Mouse (Mus musculus) forebrain, embryonic 13.5 days (tissue): ENCODE measurements at regions not wholly inside any gene's neighbourhood (a gene's known extent, or its start where the extent isn't known, plus 50 kb on each side); places are given as distances from the start of the nearest gene placed in this dataset.

ENCODE experiments used
- ATAC-seq: fragments of 200-750 bp; cut with Nextera tagmentation; 2 replicates; pipeline ENCODE4 v1.8.0; 2017
- H3K27ac ChIP-seq: fragments of 300-500 bp; sonication (generic); 2 replicates; pipeline ENCODE4 v1.5.1; 2015; ENCODE audit warnings: inconsistent platforms, mild to moderate bottlenecking, moderate library complexity
- H3K27me3 ChIP-seq: fragments of 300-500 bp; sonication (generic); 2 replicates; pipeline ENCODE4 v1.6.1; 2015; ENCODE audit warnings: mild to moderate bottlenecking, inconsistent platforms
- H3K36me3 ChIP-seq: fragments of 300-500 bp; sonication (generic); 2 replicates; pipeline ENCODE4 v1.6.1; 2015; ENCODE audit warnings: mild to moderate bottlenecking, inconsistent platforms; ENCODE audit not compliant: poor library complexity, severe bottlenecking
- H3K4me1 ChIP-seq: fragments of 300-500 bp; sonication (generic); 2 replicates; pipeline ENCODE4 v1.6.1; 2015; ENCODE audit warnings: inconsistent platforms
- H3K4me2 ChIP-seq: fragments of 300-500 bp; sonication (generic); 2 replicates; pipeline ENCODE4 v1.6.1; 2015; ENCODE audit warnings: inconsistent platforms, mild to moderate bottlenecking, moderate library complexity
- H3K4me3 ChIP-seq: fragments of 300-500 bp; sonication (generic); 2 replicates; pipeline ENCODE4 v1.5.1; 2015; ENCODE audit warnings: mild to moderate bottlenecking, inconsistent platforms
- H3K9ac ChIP-seq: fragments of 300-500 bp; sonication (generic); 2 replicates; pipeline ENCODE4 v1.6.1; 2015; ENCODE audit warnings: mild to moderate bottlenecking, inconsistent platforms
- H3K9me3 ChIP-seq: fragments of 300-500 bp; sonication (generic); replicated peaks from 2 replicates; pipeline ENCODE4 v1.6.1; 2016; ENCODE audit warnings: inconsistent platforms
- WGBS: fragments of 180-500 bp; shearing (Covaris S2); methylation state at CpG from one replicate; pipeline ENCODE4 v1.1.7; 2015; 5-methylcytosine and 5-hydroxymethylcytosine counted together

DNA sequence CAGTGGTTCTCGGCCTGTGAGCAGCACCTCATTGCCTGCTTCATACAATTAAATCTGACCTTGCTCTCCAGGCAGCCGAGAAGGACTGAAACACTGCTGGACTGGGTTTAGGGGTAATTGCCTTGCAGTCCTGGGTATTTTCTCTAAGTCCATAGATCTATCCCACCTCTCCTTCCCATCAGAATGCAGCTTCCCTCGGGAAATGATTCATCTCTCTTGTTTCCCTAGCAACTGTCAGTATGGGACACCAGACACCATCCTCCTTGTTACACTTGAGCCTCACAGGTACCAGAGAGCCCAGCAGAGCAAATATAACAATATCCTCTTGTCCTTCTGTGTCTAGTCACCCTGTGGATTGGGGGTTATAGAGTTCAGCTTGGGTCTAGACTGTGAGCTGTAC lies 322.3 kb downstream of the Tcerg1l start:
- no peaks in the 10 kb centered on the region for H3K4me1 ChIP-seq
- no peak overlapping the region for H3K4me3 ChIP-seq
- H3K27me3 ChIP-seq, result no peaks in the 10 kb centered on the region
- H3K9ac ChIP-seq, result no peak overlapping the region
- no peak overlapping the region for H3K4me2 ChIP-seq
- H3K27ac ChIP-seq, result no peak overlapping the region
- WGBS, result 65% methylated on average over 3 of the region's 3 CpGs
- H3K9me3 ChIP-seq, result no peaks in the 10 kb centered on the region
- H3K36me3 ChIP-seq, result no peaks in the 10 kb centered on the region
- no peak for ATAC-seq

GRCm38 (mm10) chr7:138083980-138084379 lies 313.6 kb downstream of the Tcerg1l start:
- ATAC-seq, result no peak
- Histone ChIP-seq H3K4me3 (no peak overlapping the region), H3K27ac (no peak overlapping the region), H3K9ac (no peak overlapping the region), H3K27me3 (no peaks in the 10 kb centered on the region), H3K4me1 (no peaks in the 10 kb centered on the region), H3K9me3 (no peaks in the 10 kb centered on the region), H3K36me3 (no peaks in the 10 kb centered on the region), H3K4me2 (no peak overlapping the region)
- 17% methylated on average over 5 of the region's 5 CpGs for WGBS

DNA sequence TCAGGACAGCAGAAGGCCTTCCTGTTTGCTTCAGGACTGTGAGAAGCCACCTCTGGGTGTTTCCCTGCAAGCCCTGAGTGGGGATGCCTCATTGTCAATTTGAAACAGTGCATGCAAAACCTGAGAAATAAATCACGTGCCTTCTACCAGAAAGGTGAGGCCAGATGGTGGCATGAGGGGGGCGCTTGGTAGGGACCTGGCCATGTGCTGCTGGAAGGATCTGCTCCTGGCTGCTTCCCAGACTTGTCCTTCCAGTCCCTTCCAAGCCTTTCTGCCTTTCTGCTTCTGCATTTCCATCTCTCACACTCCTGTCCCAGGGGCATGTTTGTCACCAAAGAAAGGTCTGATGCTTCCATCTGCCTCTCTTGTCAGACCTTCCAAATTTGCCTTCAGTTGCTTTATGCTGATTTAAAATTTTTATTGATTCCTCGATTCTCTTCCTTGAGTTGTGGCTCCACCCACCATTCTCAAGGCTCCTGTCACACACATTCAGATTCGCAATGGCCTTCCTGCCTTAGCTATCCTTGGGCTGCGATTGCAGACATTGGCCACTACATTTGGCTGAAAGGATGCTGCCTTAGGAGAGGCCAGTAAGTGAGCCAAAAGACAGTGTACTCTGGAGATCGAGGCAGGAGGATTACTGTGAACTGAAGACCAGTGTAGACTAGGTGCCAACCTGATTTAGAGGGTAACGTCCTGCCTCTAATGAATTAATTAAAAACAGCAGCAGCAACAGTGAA lies 289.9 kb downstream of the Tcerg1l start:
- no peaks in the 10 kb centered on the region for H3K9me3 ChIP-seq
- H3K9ac ChIP-seq, result no peak overlapping the region
- H3K4me1 ChIP-seq, result no peaks in the 10 kb centered on the region
- H3K27me3 ChIP-seq, result no peaks in the 10 kb centered on the region
- no peaks in the 10 kb centered on the region for H3K36me3 ChIP-seq
- no peak for ATAC-seq
- H3K4me3 ChIP-seq, result no peak overlapping the region
- WGBS, result 69% methylated on average over 7 of the region's 7 CpGs
- H3K27ac ChIP-seq, result no peak overlapping the region
- H3K4me2 ChIP-seq, result no peak overlapping the region

DNA sequence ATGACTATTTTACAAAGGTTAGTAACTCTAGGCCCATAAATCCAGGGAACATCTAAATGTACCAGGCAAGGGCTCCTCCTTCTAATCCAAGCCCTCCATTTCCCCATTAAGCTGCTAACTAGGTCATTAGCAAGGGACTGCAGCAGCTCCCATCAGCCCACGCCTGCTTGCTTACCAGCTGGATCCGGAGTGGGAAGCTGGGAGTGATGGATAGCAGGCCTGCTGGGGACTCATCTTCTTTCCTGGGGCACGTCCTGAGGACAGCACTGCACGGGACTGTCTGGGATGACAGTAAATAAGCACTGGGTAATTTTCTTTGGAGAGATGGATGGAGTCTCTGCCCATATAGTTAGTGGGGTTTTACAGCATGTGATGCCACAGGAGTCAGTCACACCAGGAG lies 276.0 kb downstream of the Tcerg1l start:
- 21% methylated on average over 4 of the region's 4 CpGs for WGBS

GRCm38 (mm10) chr7:138129701-138130100 lies 267.8 kb downstream of the Tcerg1l start:
- no peak overlapping the region for H3K27ac ChIP-seq
- no peaks in the 10 kb centered on the region for H3K4me1 ChIP-seq
- no peak overlapping the region for H3K9ac ChIP-seq
- H3K36me3 ChIP-seq, result no peaks in the 10 kb centered on the region
- 55% methylated on average over 2 of the region's 2 CpGs for WGBS
- no peaks in the 10 kb centered on the region for H3K9me3 ChIP-seq
- H3K4me3 ChIP-seq, result no peak overlapping the region
- no peak overlapping the region for H3K4me2 ChIP-seq
- ATAC-seq, result no peak
- no peaks in the 10 kb centered on the region for H3K27me3 ChIP-seq

More for the DNA sequence above, 276.0 kb downstream of the Tcerg1l start:
- H3K27ac ChIP-seq, result no peak overlapping the region
- peaks cover 4% of the 10 kb centered on the region for H3K4me1 ChIP-seq
- H3K27me3 ChIP-seq, result no peaks in the 10 kb centered on the region
- no peaks in the 10 kb centered on the region for H3K36me3 ChIP-seq
- 0 out of 2 replicates have a peak, but pooled peaks have one; percentile 33 for ATAC-seq
- no peak overlapping the region for H3K4me2 ChIP-seq
- no peaks in the 10 kb centered on the region for H3K9me3 ChIP-seq
- no peak overlapping the region for H3K9ac ChIP-seq
- H3K4me3 ChIP-seq, result no peak overlapping the region

DNA sequence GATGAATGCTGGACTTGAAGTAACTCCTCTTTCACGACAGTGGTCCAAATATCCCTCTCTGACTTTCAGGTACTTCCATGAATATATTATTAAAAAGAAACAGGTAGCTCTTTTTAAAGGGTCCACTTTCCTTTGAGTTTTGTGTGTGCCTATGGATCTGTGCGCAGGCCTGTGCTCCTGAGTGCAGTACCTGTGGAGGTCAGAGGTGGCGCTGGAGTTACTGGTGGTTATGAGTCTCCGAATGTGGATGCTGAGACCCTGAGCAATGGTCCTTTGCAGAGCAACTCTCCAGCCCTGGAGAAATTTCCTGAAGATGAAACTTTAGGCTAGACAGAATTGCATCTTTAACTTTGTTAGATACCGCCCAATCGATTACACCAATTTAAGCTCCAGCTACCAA lies 264.1 kb downstream of the Tcerg1l start:
- no peak for ATAC-seq

DNA sequence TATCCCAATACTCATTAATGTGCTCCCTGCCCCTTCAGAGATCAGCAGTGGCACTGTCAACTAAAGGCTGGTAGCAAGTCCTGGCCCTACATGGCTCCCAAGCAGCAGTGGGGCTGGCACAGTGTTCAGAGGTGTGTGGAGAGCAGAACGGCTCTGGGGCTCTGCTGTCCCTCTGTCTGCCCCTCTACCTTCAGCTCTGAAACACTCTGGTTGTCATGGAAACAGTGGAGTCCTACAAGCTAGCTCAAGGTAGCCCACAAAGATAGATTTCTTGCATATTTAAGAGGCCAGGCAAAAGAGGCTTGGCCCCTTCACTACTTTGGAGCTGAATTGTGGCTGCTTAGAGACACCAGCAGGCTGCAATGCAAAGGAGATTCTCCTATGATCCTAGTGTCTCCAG lies 259.6 kb downstream of the Tcerg1l start:
- ATAC-seq, result no peak
- Histone ChIP-seq H3K27me3 (no peaks in the 10 kb centered on the region), H3K27ac (no peak overlapping the region), H3K4me2 (no peak overlapping the region), H3K9ac (no peak overlapping the region), H3K4me1 (no peaks in the 10 kb centered on the region), H3K9me3 (no peaks in the 10 kb centered on the region), H3K4me3 (no peak overlapping the region), H3K36me3 (no peaks in the 10 kb centered on the region)
- WGBS, result 73% methylated on average over 1 of the region's 1 CpGs

More for the DNA sequence above, 264.1 kb downstream of the Tcerg1l start:
- Histone ChIP-seq H3K4me1 (no peaks in the 10 kb centered on the region), H3K27me3 (no peaks in the 10 kb centered on the region), H3K27ac (no peak overlapping the region), H3K4me2 (no peak overlapping the region), H3K4me3 (no peak overlapping the region), H3K36me3 (no peaks in the 10 kb centered on the region), H3K9me3 (no peaks in the 10 kb centered on the region), H3K9ac (no peak overlapping the region)
- 92% methylated on average over 6 of the region's 6 CpGs for WGBS

DNA sequence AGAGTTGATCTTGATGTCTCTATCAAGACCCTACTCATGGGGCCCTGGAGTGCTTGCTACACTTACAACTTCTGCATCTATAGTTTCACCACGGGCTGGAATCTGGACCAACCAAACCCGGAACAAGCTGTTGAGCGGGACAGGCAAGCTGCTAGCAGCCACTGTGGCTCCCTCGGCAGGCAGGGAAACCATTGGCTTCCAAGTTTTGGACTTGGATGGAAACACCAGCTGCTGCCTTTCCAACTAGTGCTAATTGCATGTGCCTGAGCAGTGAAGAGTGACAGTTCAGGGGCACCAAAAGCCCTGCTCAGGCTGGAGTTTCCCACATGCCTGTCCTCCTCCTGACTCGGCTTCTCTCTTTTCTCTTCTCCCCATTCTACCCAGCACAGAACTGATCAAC lies 257.8 kb downstream of the Tcerg1l start:
- no peaks in the 10 kb centered on the region for H3K36me3 ChIP-seq
- H3K4me3 ChIP-seq, result no peak overlapping the region
- 87% methylated on average over 5 of the region's 5 CpGs for WGBS
- no peaks in the 10 kb centered on the region for H3K27me3 ChIP-seq
- no peaks in the 10 kb centered on the region for H3K9me3 ChIP-seq
- H3K4me2 ChIP-seq, result no peak overlapping the region
- ATAC-seq, result no peak
- no peaks in the 10 kb centered on the region for H3K4me1 ChIP-seq
- no peak overlapping the region for H3K9ac ChIP-seq
- no peak overlapping the region for H3K27ac ChIP-seq

GRCm38 (mm10) chr7:138149496-138149895 lies 248.0 kb downstream of the Tcerg1l start:
- H3K27ac ChIP-seq, result no peak overlapping the region
- H3K9ac ChIP-seq, result no peak overlapping the region
- H3K36me3 ChIP-seq, result no peaks in the 10 kb centered on the region
- no peak overlapping the region for H3K4me3 ChIP-seq
- 96% methylated on average over 2 of the region's 2 CpGs for WGBS
- H3K4me1 ChIP-seq, result peaks cover 5% of the 10 kb centered on the region
- H3K9me3 ChIP-seq, result no peaks in the 10 kb centered on the region
- H3K27me3 ChIP-seq, result no peaks in the 10 kb centered on the region
- no peak for ATAC-seq
- no peak overlapping the region for H3K4me2 ChIP-seq

DNA sequence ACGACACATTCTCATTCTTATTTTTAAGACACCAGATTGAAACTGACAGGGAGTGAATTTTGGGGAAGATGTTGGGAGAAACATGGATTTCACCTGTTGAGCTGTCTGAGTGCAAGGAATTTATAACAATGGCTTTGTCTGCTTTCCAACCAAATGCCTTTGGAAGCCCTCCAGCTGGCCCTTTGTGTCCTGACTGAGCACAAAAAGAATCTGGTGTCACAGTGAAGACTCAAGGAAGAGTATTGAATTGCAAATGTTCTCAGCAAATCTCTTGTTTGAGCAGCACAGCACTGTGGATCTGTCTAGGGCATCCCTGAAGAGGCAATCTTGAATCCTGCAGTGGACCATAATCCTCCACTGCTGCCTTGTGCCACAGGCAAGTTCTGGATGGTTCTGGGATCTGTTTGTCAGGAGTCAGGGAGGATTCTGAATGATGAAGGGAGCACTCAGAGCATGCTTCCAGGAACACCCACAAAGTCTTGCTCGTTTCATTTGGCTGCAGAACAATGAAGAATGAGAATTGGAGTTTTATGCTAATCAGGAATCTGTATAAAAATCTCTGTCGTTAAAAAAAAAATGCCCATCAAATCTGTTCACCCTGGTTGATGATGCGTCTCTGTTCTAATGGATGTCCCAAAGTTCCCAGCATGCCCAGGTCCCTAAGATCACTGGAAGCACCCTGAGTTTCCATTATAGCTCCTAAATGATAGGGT lies 243.9 kb downstream of the Tcerg1l start:
- Histone ChIP-seq H3K36me3 (no peaks in the 10 kb centered on the region), H3K9me3 (no peaks in the 10 kb centered on the region), H3K27me3 (no peaks in the 10 kb centered on the region), H3K4me3 (no peak overlapping the region), H3K4me1 (peaks cover 5% of the 10 kb centered on the region), H3K4me2 (no peak overlapping the region), H3K9ac (no peak overlapping the region), H3K27ac (no peak overlapping the region)
- WGBS, result 35% methylated on average over 4 of the region's 4 CpGs
- ATAC-seq, result no peak
